Mouse (Mus musculus) testis, adult 2 months (tissue): ENCODE measurements at regions not wholly inside any gene's neighbourhood (a gene's known extent, or its start where the extent isn't known, plus 50 kb on each side); places are given as distances from the start of the nearest gene placed in this dataset.

Experiments
- CTCF ChIP-seq: fragments of 200-500 bp; IDR thresholded peaks from 2 replicates; pipeline ENCODE4 v1.5.1; 2012; ENCODE audit warnings: low read depth, mild to moderate bottlenecking, inconsistent platforms, low read length, moderate library complexity; ENCODE audit not compliant: control insufficient read depth, insufficient read depth, insufficient replicate concordance
- POLR2A ChIP-seq: fragments of 200-500 bp; IDR thresholded peaks from 2 replicates; pipeline ENCODE4 v1.6.1; 2012; ENCODE audit warnings: low read depth, mild to moderate bottlenecking, inconsistent platforms, low read length, moderate library complexity; ENCODE audit not compliant: control insufficient read depth

GRCm38 (mm10) chr12:91963239-91963638 is 114.3 kb upstream of the Sel1l start:
- TF ChIP-seq CTCF (no peak), POLR2A (no peak)
